Mouse (Mus musculus) CH12.LX (cell line): ENCODE data around the gene Dglucy. TPM values are rescaled to one million over a fixed set of nuclear protein-coding genes. Genes with fewer than 3 reads are reported as not detected.

ENCODE experiments used
- DNase-seq: peaks from one replicate; pipeline ENCODE4 v3.0.0-alpha.2; 2013; ENCODE audit errors: extremely low read depth
- H3K27ac ChIP-seq: 2 replicates; pipeline ENCODE4 v1.5.1; 2012; ENCODE audit warnings: low read depth, mild to moderate bottlenecking, control low read depth, moderate library complexity; ENCODE audit not compliant: insufficient read depth
- H3K27me3 ChIP-seq: replicated peaks from 2 replicates; pipeline ENCODE3; 2012; ENCODE audit warnings: inconsistent platforms
- H3K36me3 ChIP-seq, 2 experiments: replicated peaks in 1 of 2; 2 replicates each; pipeline versions ENCODE3 to v1.6.1; 2012; ENCODE audit warnings: inconsistent platforms in 1 of 2, low read length in 1 of 2, mild to moderate bottlenecking in 1 of 2, mixed read lengths in 1 of 2, moderate library complexity in 1 of 2; ENCODE audit not compliant: control insufficient read depth in 1 of 2, insufficient read depth in 1 of 2
- H3K4me1 ChIP-seq, 2 experiments: 2 replicates each; pipeline ENCODE4 v1.6.1; 2012; ENCODE audit warnings: inconsistent platforms in 1 of 2, moderate library complexity in 1 of 2; ENCODE audit not compliant: insufficient read depth in 2 of 2, control insufficient read depth in 1 of 2
- H3K4me2 ChIP-seq: 2 replicates; pipeline ENCODE4 v1.6.1; 2012; ENCODE audit warnings: low read depth, mild to moderate bottlenecking, control low read depth; ENCODE audit not compliant: poor library complexity, insufficient read depth, severe bottlenecking
- H3K4me3 ChIP-seq, 3 experiments: fragments of 150-350 bp in 1 of 3; sonication (generic) in 1 of 3; replicated peaks in 1 of 3; 2 replicates each; pipeline versions ENCODE3 to v1.5.1; 2011 to 2012; ENCODE audit warnings: low read depth in 2 of 3, low read length in 2 of 3, mild to moderate bottlenecking in 2 of 3, moderate library complexity in 2 of 3, control low read depth in 1 of 3, improper control_type of control experiment in 1 of 3, inconsistent platforms in 1 of 3, mixed read lengths in 1 of 3; ENCODE audit not compliant: poor library complexity in 1 of 3
- H3K79me2 ChIP-seq: replicated peaks from 2 replicates; pipeline ENCODE4 v1.6.1; 2012; ENCODE audit warnings: mild to moderate bottlenecking, moderate library complexity; ENCODE audit not compliant: control insufficient read depth, poor library complexity, insufficient read depth, severe bottlenecking; ENCODE audit errors: extremely low read depth
- H3K9ac ChIP-seq: 2 replicates; pipeline ENCODE4 v1.6.1; 2012; ENCODE audit warnings: low read depth, mild to moderate bottlenecking, control low read depth, moderate library complexity; ENCODE audit not compliant: insufficient read depth
- H3K9me3 ChIP-seq: replicated peaks from 2 replicates; pipeline ENCODE3; 2012; ENCODE audit warnings: low read length, inconsistent platforms, mixed read lengths
- CTCF ChIP-seq, 2 experiments: IDR thresholded peaks in 1 of 2; conservative IDR thresholded peaks in 1 of 2; 2 replicates each; pipeline ENCODE4 v1.5.1; 2011 to 2012; ENCODE audit warnings: low read depth in 2 of 2, low read length in 2 of 2, improper control_type of control experiment in 1 of 2, inconsistent platforms in 1 of 2, mild to moderate bottlenecking in 1 of 2, moderate library complexity in 1 of 2
- ELF1 ChIP-seq: IDR thresholded peaks from 2 replicates; pipeline ENCODE4 v1.6.1; 2014; ENCODE audit warnings: low read depth, mild to moderate bottlenecking, inconsistent platforms, low read length, improper control_type of control experiment
- EP300 ChIP-seq: IDR thresholded peaks from 2 replicates; pipeline ENCODE4 v1.6.1; 2011; ENCODE audit warnings: low read length, improper control_type of control experiment
- HCFC1 ChIP-seq: IDR thresholded peaks from 2 replicates; pipeline ENCODE4 v1.6.1; 2012; ENCODE audit warnings: low read depth, mild to moderate bottlenecking, inconsistent platforms, low read length, improper control_type of control experiment
- JUND ChIP-seq: conservative IDR thresholded peaks from 2 replicates; pipeline ENCODE4 v1.6.1; 2011; ENCODE audit warnings: low read depth, low read length, improper control_type of control experiment
- MAFK ChIP-seq: IDR thresholded peaks from 2 replicates; pipeline ENCODE4 v1.6.1; 2011; ENCODE audit warnings: low read length, improper control_type of control experiment; ENCODE audit not compliant: insufficient replicate concordance
- NELFE ChIP-seq: IDR thresholded peaks from 2 replicates; pipeline ENCODE4 v1.6.1; 2011; ENCODE audit warnings: low read depth, low read length, improper control_type of control experiment
- PAX5 ChIP-seq: IDR thresholded peaks from 2 replicates; pipeline ENCODE4 v1.6.1; 2012; ENCODE audit warnings: low read length, inconsistent platforms, mixed read lengths
- POLR2A ChIP-seq: IDR thresholded peaks from 2 replicates; pipeline ENCODE4 v1.6.1; 2011; ENCODE audit warnings: low read depth, mild to moderate bottlenecking, improper control_type of control experiment, low read length
- RAD21 ChIP-seq: IDR thresholded peaks from 2 replicates; pipeline ENCODE4 v1.6.1; 2011; ENCODE audit warnings: low read depth, mild to moderate bottlenecking, low read length, improper control_type of control experiment, moderate library complexity
- RCOR1 ChIP-seq: conservative IDR thresholded peaks from 2 replicates; pipeline ENCODE4 v1.6.1; 2012; ENCODE audit warnings: low read depth, mild to moderate bottlenecking, inconsistent platforms, low read length, improper control_type of control experiment
- SMC3 ChIP-seq: IDR thresholded peaks from 2 replicates; pipeline ENCODE4 v1.6.1; 2011; ENCODE audit warnings: low read depth, low read length, improper control_type of control experiment
- TBP ChIP-seq: conservative IDR thresholded peaks from 2 replicates; pipeline ENCODE4 v1.6.1; 2011; ENCODE audit warnings: low read depth, low read length, improper control_type of control experiment
- TCF12 ChIP-seq: IDR thresholded peaks from 2 replicates; pipeline ENCODE4 v1.6.1; 2014; ENCODE audit warnings: low read depth, mild to moderate bottlenecking, inconsistent platforms, low read length, improper control_type of control experiment
- ZC3H11A ChIP-seq: IDR thresholded peaks from 2 replicates; pipeline ENCODE4 v1.6.1; 2012; ENCODE audit warnings: low read depth, mild to moderate bottlenecking, inconsistent platforms, low read length, improper control_type of control experiment
- ZKSCAN1 ChIP-seq: IDR thresholded peaks from 2 replicates; pipeline ENCODE4 v1.6.1; 2012; ENCODE audit warnings: low read depth, inconsistent platforms, low read length, improper control_type of control experiment, borderline replicate concordance
- ZMIZ1 ChIP-seq: IDR thresholded peaks from 2 replicates; pipeline ENCODE4 v1.6.1; 2012; ENCODE audit warnings: low read depth, mild to moderate bottlenecking, inconsistent platforms, low read length, improper control_type of control experiment
- ZNF384 ChIP-seq: IDR thresholded peaks from 2 replicates; pipeline ENCODE4 v1.6.1; 2012; ENCODE audit warnings: low read depth, low read length, improper control_type of control experiment, inconsistent platforms
- dilution Hi-C: fragments of 300-500 bp; cut with MboI; formaldehyde crosslinking; loops from 2 replicates; pipeline ENCODE4 v1.14.3; 2020; ENCODE audit warnings: low sequenced_read_pairs; ENCODE audit not compliant: extremely low pct_unique_long_range_greater_than_20kb, extremely low pct_ligation_motif_present
- in situ Hi-C: fragments of 300-500 bp; cut with MboI; formaldehyde crosslinking; loops from 3 replicates; pipeline ENCODE4 v1.14.3; 2019; ENCODE audit warnings: low sequenced_read_pairs, low pct_ligation_motif_present, low pct_unique_long_range_greater_than_20kb, mixed read lengths
- polyA plus RNA-seq: library from polyadenylated mRNA; unstranded; fragments of >175 nt; gene quantifications from 2 replicates; pipeline ENCODE4 v1.2.1, GENCODE M21; 2012; ENCODE audit warnings: low read depth; ENCODE audit not compliant: insufficient read length
- total RNA-seq, 2 experiments: library from RNA; depleted of rRNA; stranded (reverse); fragments of 300-350 nt in 1 of 2; fragments of >200 nt in 1 of 2; gene quantifications; 2 replicates each; pipeline ENCODE4 v1.2.3; 2012 to 2014

Dglucy gene
- total and polyA plus RNA-seq, 3 experiments = 5.5 to 20.6 (median 10.1) TPM

DNA sequence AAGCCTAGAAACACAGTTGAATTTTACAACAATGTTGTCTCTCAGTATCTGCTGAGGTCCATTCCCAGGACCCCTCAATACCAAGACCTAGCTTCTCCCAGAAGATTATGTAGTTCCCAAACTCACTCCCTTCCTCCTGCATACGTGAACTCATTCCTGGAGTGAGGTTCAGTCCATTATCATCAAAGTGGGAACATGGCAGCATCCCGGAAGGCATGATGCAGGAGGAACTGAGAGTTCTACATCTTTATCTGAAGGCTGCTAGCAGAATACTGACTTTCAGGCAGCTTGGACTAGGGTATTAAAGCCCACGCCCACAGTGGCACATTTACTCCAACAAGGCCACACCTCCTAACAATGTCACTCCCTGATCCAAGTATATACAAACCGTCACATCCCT lies 64.3 kb downstream of the Dglucy start:
- Histone ChIP-seq H3K4me3 (no peak overlapping the region), H3K27me3 (no peaks in the 10 kb centered on the region), H3K9ac (no peak overlapping the region), H3K9me3 (no peaks in the 10 kb centered on the region), H3K4me2 (no peak overlapping the region)
- in situ Hi-C loops (loop anchor here (5.0 to 10.0 kb wide), 4 partner anchors 71 to 678 kb away; no protein-coding TSS in a partner anchor), dilution Hi-C loops (no loop called here)
- TF ChIP-seq ZMIZ1 (no peak), HCFC1 (no peak)
- TF ChIP-seq, all 38 proteins: peak for 0
- Histone ChIP-seq H3K79me2 (no peaks in the 10 kb centered on the region), H3K36me3 (peaks cover 4 to 39% of the 10 kb centered on the region in 2 experiments), H3K27ac (no peak overlapping the region), H3K4me1 (peaks cover 11 to 43% of the 10 kb centered on the region in 2 experiments)
- no peak for DNase-seq

DNA sequence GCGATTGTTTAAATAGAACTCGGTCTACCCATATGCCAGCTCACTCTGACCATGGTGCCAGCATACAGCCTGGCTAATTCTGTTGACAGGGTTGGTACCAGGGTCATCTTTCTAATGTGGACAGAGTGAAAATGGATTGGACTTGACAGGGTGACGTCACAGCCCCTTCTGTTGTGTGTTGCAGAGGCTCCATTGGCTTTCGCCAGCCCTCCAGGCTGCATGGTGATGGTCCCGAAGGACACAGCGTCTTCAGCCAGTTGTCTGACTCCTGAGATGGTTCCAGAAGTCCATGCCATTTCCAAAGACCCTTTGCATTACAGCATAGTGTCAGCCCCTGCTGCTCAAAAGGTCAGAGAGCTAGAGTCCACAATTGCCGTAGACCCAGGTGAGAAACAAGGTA lies 65.7 kb downstream of the Dglucy start:
- dilution Hi-C loops (no loop called here), in situ Hi-C loops (loop anchor here (5.0 to 10.0 kb wide), 4 partner anchors 72 to 680 kb away; no protein-coding TSS in a partner anchor)
- no peak for DNase-seq
- H3K4me1 ChIP-seq = peaks cover 6 to 29% of the 10 kb centered on the region in 2 experiments
- no peak overlapping the region for H3K27ac ChIP-seq
- H3K36me3 ChIP-seq = peaks cover 4 to 43% of the 10 kb centered on the region in 2 experiments
- H3K27me3 ChIP-seq = no peaks in the 10 kb centered on the region
- no peak overlapping the region for H3K4me3 ChIP-seq
- no peak overlapping the region for H3K9ac ChIP-seq
- no peak overlapping the region for H3K4me2 ChIP-seq
- no peaks in the 10 kb centered on the region for H3K79me2 ChIP-seq
- TF ChIP-seq TCF12 = no peak
- TF ChIP-seq ZC3H11A = no peak
- no peak for TF ChIP-seq MAFK
- no peak for TF ChIP-seq ELF1
- no peak for TF ChIP-seq ZNF384
- no peak for TF ChIP-seq EP300
- no peak for TF ChIP-seq PAX5
- TF ChIP-seq ZKSCAN1 = no peak
- TF ChIP-seq POLR2A = no peak
- TF ChIP-seq TBP = no peak
- no peak for TF ChIP-seq ZMIZ1
- no peaks in the 10 kb centered on the region for H3K9me3 ChIP-seq

DNA sequence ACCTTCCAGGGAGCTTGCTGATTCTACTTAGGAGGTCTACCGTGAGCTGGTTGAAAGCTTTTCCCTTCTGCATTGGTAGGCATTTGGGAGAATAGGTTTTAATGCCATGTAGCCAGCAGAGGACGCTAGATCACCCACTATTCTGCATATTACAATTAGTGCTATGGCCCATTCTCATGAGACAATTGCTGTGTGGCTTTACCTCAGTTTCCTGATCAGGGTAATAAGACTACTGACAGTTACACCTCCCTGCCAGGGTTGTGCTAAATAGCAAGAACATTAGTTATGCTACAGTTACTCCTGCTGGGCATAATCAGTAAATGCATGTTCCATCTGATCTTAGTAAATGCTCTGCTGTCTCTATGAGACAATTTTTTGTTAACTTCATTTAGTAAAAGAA lies 67.0 kb downstream of the Dglucy start:
- Histone ChIP-seq H3K9ac (no peak overlapping the region), H3K4me1 (peaks cover 0 to 17% of the 10 kb centered on the region in 2 experiments; a peak in 2 of 4 replicates), H3K79me2 (no peaks in the 10 kb centered on the region), H3K4me3 (no peak overlapping the region), H3K36me3 (peaks cover 4 to 52% of the 10 kb centered on the region in 2 experiments), H3K27ac (no peak overlapping the region), H3K27me3 (no peaks in the 10 kb centered on the region), H3K9me3 (no peaks in the 10 kb centered on the region), H3K4me2 (no peak overlapping the region)
- dilution Hi-C loops = no loop called here
- TF ChIP-seq NELFE = 0 out of 2 replicates have a peak, but pooled peaks have one; percentile 30
- no peak for TF ChIP-seq JUND
- TF ChIP-seq PAX5 = no peak
- peak; percentile 51 for TF ChIP-seq SMC3
- TF ChIP-seq RAD21 = peak; percentile 48
- TF ChIP-seq RCOR1 = no peak
- TF ChIP-seq CTCF (conservative IDR thresholded peaks at IDR 0.05 in 1 of 2, IDR thresholded peaks at IDR 0.05 in 1 of 2; ENCODE audit: low read depth in 2 of 2, low read length in 2 of 2) = peak; percentile 68 to 80
- in situ Hi-C loops = loop anchor here (10.0 kb wide), 2 partner anchors 201 to 681 kb away; no protein-coding TSS in a partner anchor
- DNase-seq = no peak
